Mouse (Mus musculus) neural tube, embryonic 13.5 days (tissue): ENCODE measurements around the gene Parp8. TPM values are rescaled to one million over a fixed set of nuclear protein-coding genes. Genes with fewer than 3 reads are reported as not detected.

ENCODE experiments used
- ATAC-seq: fragments of 200-750 bp; cut with Nextera tagmentation; 2 replicates; pipeline ENCODE4 v1.8.0; 2017; ENCODE audit warnings: low read depth, mild to moderate bottlenecking, moderate TSS enrichment, moderate library complexity
- H3K27ac ChIP-seq: fragments of 300-500 bp; sonication (generic); replicated peaks from 2 replicates; pipeline ENCODE4 v1.5.1; 2015; ENCODE audit warnings: moderate library complexity, mild to moderate bottlenecking, inconsistent platforms
- H3K27me3 ChIP-seq: fragments of 300-500 bp; sonication (generic); 2 replicates; pipeline ENCODE4 v1.6.1; 2015; ENCODE audit warnings: mild to moderate bottlenecking, inconsistent platforms
- H3K36me3 ChIP-seq: fragments of 300-500 bp; sonication (generic); 2 replicates; pipeline ENCODE4 v1.6.1; 2015; ENCODE audit warnings: mild to moderate bottlenecking, inconsistent platforms
- H3K4me1 ChIP-seq: fragments of 300-500 bp; sonication (generic); replicated peaks from 2 replicates; pipeline ENCODE4 v1.6.1; 2015; ENCODE audit warnings: inconsistent platforms
- H3K4me2 ChIP-seq: fragments of 300-500 bp; sonication (generic); 2 replicates; pipeline ENCODE4 v1.6.1; 2015; ENCODE audit warnings: inconsistent platforms, mild to moderate bottlenecking, moderate library complexity
- H3K4me3 ChIP-seq: fragments of 300-500 bp; sonication (generic); 2 replicates; pipeline ENCODE4 v1.5.1; 2015; ENCODE audit warnings: mild to moderate bottlenecking, inconsistent platforms
- H3K9ac ChIP-seq: fragments of 300-500 bp; sonication (generic); 2 replicates; pipeline ENCODE4 v1.6.1; 2015; ENCODE audit warnings: moderate library complexity, mild to moderate bottlenecking, inconsistent platforms
- H3K9me3 ChIP-seq: fragments of 300-500 bp; sonication (generic); 2 replicates; pipeline ENCODE4 v1.6.1; 2016; ENCODE audit warnings: inconsistent platforms
- WGBS: fragments of 180-500 bp; shearing (Covaris S2); methylation state at CpG from one replicate; pipeline ENCODE4 v1.1.7; 2015; 5-methylcytosine and 5-hydroxymethylcytosine counted together
- polyA plus RNA-seq: library from polyadenylated mRNA; unstranded; fragments of >200 nt; fragmentation: Nextera tagmentation; extraction: Ambion mirVana; gene quantifications from 2 replicates; pipeline ENCODE4 v1.2.1, GENCODE M21; 2015

Parp8 gene
- 24.3 and 27.6 TPM in 2 replicates for polyA plus RNA-seq

DNA sequence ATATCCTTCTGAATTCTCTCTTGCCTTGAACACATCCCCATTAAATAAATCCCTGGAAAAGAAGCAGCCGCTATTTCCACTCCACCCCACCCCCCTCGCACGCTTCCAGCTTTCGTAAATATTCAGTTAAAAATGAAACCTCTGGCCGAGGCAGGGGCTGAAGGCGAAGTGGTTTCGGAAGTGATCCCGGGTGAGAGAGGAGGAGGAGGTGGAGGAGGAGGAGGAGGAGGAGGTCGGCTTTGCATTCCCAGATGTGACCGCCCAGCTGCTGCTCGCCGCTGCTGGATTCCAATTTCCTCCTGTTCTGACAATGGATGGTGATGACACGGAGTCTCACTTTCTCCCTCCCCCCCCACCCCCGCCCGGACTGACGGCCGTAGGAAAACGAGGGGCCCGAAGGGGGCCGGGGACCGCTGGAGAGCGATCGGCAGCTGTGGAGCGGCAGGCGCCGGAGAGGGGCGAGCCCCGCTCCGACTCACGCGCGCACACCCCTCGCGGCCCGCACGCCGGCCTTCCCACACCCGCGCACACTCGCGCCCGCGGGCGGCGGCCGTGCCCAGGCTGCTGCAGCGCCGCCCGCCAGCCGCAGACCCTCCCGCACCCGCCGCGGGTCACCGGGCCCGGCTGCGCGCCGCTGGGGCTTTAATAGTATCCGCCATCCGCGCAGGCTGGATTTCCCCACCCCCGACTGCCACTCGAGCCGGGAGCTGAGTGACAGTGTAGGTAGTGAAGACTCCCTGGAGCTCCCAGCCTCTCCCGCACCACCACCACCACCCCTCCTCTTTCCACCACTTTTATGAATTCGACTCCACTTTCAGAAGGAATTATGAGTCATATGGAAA is at the start of gene Parp8:
Gene Parp8, minus strand, starts transcription at position 312 of the 842 bp plus-strand sequence.
- H3K36me3 ChIP-seq: no peaks in the 10 kb centered on the region
- peak within 1 kb of the TSS; percentile 96 for H3K9ac ChIP-seq
- peak within 1 kb of the TSS; percentile 95 for H3K4me3 ChIP-seq
- peaks cover 45% of the 10 kb centered on the region for H3K4me1 ChIP-seq
- H3K9me3 ChIP-seq: no peaks in the 10 kb centered on the region
- peak within 1 kb of the TSS; percentile 95 for H3K27ac ChIP-seq
- ATAC-seq: peak; percentile 77
- H3K4me2 ChIP-seq: peak within 1 kb of the TSS; percentile 70
- WGBS: under 1% methylated on average over 57 of the region's 67 CpGs
- H3K27me3 ChIP-seq: no peaks in the 10 kb centered on the region

DNA sequence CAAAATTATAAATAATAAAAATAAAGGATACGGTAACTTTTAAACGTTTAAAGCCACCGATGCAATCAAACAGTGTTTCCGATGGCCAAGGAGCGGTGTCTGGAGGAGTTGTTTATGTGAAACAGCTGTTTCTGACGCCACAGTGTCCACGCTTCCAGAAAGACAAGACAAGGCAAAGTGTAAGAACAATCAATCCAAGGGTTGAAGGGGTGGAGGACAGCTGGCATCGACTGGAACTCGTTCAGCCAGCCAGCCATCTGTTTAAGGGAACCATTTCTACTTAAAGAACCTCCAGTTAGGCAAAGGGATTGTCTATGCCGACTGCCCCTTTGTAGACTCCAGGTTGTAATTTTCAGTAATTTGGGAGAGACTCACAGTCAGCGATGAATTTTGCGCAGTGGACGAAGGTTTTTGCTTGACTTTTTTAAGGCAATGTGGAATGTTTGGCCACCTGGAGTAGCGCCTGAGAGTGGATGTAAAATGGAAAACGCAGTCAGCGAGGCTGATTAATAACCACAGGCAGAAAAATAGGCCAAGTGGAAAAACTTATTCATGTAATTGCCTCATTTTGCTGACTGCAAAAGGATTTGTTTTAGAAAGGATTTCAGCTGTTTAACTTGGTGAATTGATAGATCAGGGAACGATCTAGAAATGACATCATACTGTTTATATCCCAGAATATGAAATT is 37.4 kb upstream of the Parp8 start:
- H3K4me2 ChIP-seq: no peak overlapping the region
- H3K4me3 ChIP-seq: no peak overlapping the region
- no peaks in the 10 kb centered on the region for H3K9me3 ChIP-seq
- no peak overlapping the region for H3K9ac ChIP-seq
- no peaks in the 10 kb centered on the region for H3K4me1 ChIP-seq
- no peaks in the 10 kb centered on the region for H3K27me3 ChIP-seq
- no peaks in the 10 kb centered on the region for H3K36me3 ChIP-seq
- H3K27ac ChIP-seq: no peak overlapping the region
- ATAC-seq: no peak
- WGBS: 62% methylated on average over 17 of the region's 17 CpGs

DNA sequence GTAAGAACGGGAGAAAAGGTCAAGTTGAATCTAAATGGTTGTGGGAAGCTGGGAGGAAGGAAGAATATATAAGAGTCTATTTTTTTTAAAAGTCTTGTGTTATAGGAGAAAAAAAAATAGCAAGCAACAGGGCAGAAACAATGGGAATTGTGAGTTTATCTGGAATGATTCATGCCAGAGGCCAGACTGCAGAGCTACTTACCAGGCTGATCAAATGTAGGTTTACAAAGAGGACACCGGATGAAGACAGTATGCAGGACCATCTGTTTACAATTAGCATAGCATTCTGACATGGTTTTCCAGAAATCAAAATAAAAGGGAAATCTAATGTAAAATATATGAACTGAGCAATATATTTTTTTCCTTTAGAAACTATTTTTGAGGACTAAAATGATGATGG is 31.1 kb upstream of the Parp8 start:
- Histone ChIP-seq H3K9me3 (no peaks in the 10 kb centered on the region), H3K4me2 (no peak overlapping the region), H3K36me3 (no peaks in the 10 kb centered on the region), H3K4me1 (no peaks in the 10 kb centered on the region), H3K27me3 (no peaks in the 10 kb centered on the region), H3K27ac (no peak overlapping the region), H3K9ac (no peak overlapping the region), H3K4me3 (no peak overlapping the region)
- 64% methylated on average over 2 of the region's 2 CpGs for WGBS
- ATAC-seq: no peak

DNA sequence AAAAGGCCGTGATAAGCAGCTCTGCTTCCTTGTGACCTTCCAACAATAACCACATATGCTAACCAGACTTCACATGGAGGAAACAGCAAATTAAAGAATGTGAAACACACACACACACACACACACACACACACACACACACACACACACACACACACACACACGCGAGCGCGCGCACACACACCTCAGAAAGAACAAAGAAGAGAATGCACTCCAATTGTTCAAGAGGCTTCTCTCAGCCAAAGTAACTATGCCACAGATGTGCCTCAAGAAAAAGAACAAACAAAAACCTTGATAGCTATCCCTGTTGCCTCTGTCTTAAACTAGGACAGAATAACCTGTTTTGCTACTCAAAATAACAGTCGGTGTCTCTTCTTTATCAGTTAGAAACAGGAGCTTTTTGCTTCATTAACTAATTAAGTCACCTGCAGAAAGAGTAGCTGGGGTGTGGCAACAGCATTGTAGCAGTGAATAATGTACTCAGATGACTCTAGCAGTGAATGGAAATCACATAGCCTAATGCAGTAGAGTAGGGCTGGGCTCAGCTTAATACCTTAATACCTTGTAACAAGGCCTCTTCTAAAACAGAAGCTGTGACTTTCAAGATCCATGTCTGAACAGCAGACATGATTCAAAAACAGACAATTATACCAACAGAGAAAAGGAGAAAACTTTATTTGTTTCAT is 29.6 kb upstream of the Parp8 start:
- ATAC-seq: no peak
- 98% methylated on average over 7 of the region's 7 CpGs for WGBS
- no peaks in the 10 kb centered on the region for H3K9me3 ChIP-seq
- no peaks in the 10 kb centered on the region for H3K4me1 ChIP-seq
- no peaks in the 10 kb centered on the region for H3K36me3 ChIP-seq
- no peak overlapping the region for H3K4me2 ChIP-seq
- no peak overlapping the region for H3K9ac ChIP-seq
- no peaks in the 10 kb centered on the region for H3K27me3 ChIP-seq
- H3K4me3 ChIP-seq: no peak overlapping the region
- no peak overlapping the region for H3K27ac ChIP-seq

DNA sequence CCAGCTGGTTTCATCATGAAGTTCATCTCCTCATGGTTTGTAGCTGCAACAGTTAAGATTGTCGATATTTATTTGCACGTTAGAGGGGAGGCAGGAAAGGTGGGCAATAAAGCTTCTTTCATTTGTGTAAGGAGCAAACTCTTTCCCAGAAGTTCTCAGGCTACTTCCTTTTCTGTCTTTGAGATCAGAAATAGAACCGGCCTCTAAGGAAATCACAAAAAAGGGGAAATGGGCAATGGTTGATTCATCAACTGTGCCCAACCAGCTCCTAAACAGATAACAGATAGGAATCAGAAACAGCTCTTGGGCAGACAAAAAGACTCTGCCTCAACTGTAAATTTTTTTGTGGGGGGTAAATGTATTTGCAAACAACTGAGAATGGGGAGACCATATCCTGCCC is 27.4 kb upstream of the Parp8 start:
- Histone ChIP-seq H3K9me3 (no peaks in the 10 kb centered on the region), H3K4me2 (no peak overlapping the region), H3K27me3 (no peaks in the 10 kb centered on the region), H3K36me3 (no peaks in the 10 kb centered on the region), H3K9ac (no peak overlapping the region), H3K27ac (no peak overlapping the region), H3K4me1 (no peaks in the 10 kb centered on the region), H3K4me3 (no peak overlapping the region)
- WGBS: 88% methylated on average over 3 of the region's 3 CpGs
- no peak for ATAC-seq

DNA sequence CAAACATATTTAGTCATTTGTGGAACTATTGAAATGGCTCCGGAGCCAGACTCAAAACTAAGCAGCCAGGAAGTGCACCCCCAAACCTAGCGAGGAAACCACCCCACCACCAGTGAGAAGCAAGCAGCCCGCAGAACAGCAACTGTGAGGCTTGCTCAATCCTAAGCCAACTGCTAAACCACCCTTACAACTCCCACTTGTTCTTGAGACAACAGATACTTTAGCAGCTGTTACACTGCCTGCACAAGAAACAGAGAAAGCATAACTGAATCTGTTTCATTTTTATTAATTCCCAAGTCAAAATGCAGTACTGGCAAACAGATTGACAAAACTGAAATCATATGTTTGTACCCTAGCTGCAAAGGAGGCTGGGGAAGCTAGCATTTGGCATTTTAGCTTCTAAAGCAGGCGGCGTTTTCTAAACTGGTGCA is 23.2 kb upstream of the Parp8 start:
- Histone ChIP-seq H3K4me3 (no peak overlapping the region), H3K4me2 (no peak overlapping the region), H3K9me3 (no peaks in the 10 kb centered on the region), H3K4me1 (no peaks in the 10 kb centered on the region), H3K9ac (no peak overlapping the region), H3K27me3 (no peaks in the 10 kb centered on the region), H3K36me3 (no peaks in the 10 kb centered on the region), H3K27ac (no peak overlapping the region)
- 91% methylated on average over 5 of the region's 5 CpGs for WGBS
- ATAC-seq: no peak

DNA sequence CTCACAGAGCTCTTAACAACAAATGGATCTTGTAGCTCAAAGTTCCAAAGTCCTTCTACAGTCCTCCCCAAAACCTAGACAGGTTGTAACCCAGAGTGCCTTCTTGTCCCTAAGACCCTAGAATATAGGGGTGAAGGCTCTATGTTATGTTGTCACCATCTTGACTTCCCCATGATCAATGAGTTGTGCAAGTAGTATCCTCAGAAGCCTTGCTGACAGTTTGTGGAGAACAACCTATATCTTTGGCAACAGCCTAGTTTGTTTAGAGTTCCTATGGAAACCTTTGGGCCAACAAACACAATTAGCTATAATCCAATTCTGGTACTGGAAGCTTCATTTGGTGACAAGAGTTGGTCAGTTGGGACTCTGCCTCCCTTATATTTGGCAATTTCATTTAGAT is 18.2 kb upstream of the Parp8 start:
- Histone ChIP-seq H3K27me3 (no peaks in the 10 kb centered on the region), H3K9ac (no peak overlapping the region), H3K27ac (no peak overlapping the region), H3K4me1 (no peaks in the 10 kb centered on the region), H3K9me3 (no peaks in the 10 kb centered on the region), H3K36me3 (no peaks in the 10 kb centered on the region), H3K4me2 (no peak overlapping the region), H3K4me3 (no peak overlapping the region)
- ATAC-seq: no peak

DNA sequence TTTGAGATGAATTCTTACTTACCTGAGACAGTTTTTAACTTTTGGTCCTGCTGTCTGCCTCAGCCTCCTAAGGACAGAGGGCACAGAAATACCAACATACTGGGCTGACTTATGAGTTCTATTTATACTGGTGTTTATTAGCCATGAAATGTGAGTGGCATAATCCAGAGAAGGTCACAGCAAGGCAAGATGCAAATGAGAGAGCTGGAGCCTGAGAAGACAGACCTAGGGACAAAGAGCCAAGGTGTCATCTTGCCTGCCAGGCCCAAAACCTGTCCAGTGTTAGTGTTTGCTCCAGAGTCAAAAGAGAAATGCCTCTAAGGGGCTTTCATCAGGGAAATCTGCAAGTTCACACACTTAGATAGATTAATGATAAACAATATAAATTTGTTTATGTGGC is 15.7 kb upstream of the Parp8 start:
- Histone ChIP-seq H3K4me3 (no peak overlapping the region), H3K36me3 (no peaks in the 10 kb centered on the region), H3K9me3 (no peaks in the 10 kb centered on the region), H3K4me1 (no peaks in the 10 kb centered on the region), H3K27me3 (no peaks in the 10 kb centered on the region), H3K27ac (no peak overlapping the region), H3K4me2 (no peak overlapping the region), H3K9ac (no peak overlapping the region)
- no peak for ATAC-seq

DNA sequence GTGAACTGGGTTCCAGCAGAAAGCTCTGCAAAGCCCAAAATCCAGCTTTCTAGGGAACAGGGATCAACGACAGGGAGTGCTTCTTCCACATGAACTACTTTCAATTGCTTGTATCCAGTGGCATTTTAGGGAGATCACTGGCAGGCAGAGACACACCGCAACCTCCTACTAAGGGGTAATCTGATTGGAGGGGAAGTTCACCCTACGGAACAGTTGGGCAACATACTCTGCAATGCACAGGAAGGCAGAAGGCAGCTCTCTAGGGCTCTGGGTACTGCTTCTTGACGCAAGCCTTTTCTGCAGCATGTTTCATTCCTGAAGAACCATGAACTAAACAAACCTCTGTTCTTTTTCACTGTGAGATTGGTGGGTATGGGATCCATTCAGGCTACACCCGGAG is 10.9 kb upstream of the Parp8 start:
- no peaks in the 10 kb centered on the region for H3K4me1 ChIP-seq
- H3K36me3 ChIP-seq: no peaks in the 10 kb centered on the region
- H3K4me3 ChIP-seq: no peak overlapping the region
- no peaks in the 10 kb centered on the region for H3K27me3 ChIP-seq
- ATAC-seq: no peak
- H3K9me3 ChIP-seq: no peaks in the 10 kb centered on the region
- H3K4me2 ChIP-seq: no peak overlapping the region
- WGBS: 78% methylated on average over 5 of the region's 5 CpGs
- no peak overlapping the region for H3K9ac ChIP-seq
- no peak overlapping the region for H3K27ac ChIP-seq

DNA sequence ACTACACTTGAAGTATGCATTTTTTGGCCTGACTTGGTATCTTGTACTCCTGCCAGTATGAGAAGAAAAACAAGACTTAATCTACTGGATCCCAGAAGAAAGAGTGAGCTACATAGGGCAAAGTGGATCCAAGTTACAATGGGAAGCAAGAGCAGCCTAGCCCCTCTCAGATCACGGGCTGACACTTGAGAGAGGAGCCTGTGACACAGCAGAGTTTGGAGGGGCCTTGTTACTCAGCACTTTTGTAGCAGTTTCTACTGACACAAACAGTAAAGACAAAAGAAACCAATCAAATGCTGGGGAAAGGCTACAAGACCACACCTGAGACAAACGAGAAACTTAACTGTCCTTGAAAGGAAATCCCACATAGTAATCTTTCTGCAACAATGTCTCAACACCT is 9.8 kb upstream of the Parp8 start:
- Histone ChIP-seq H3K9ac (no peak overlapping the region), H3K4me1 (no peaks in the 10 kb centered on the region), H3K27ac (no peak overlapping the region), H3K9me3 (no peaks in the 10 kb centered on the region), H3K27me3 (no peaks in the 10 kb centered on the region), H3K36me3 (no peaks in the 10 kb centered on the region), H3K4me3 (no peak overlapping the region), H3K4me2 (no peak overlapping the region)
- no peak for ATAC-seq
- 69% methylated on average over 2 of the region's 2 CpGs for WGBS

DNA sequence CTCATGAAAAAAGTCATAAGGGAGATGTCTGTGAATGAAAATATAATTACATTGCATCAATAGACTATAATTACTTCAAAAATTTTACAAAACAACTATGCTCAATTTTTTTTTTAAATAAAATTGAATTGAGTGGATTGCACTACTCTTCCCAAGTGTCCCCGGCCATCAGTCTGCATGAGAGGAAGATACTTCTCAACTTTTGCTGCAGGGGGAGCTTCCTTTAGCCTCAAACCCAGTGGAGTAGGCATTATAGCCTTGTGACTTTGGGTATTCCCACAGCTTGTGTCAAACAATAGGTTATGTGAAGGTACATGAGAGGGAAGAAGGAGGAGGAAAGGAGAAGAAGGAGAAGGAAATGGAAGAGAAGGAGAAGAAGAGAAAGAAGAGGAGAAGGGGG is 9.3 kb upstream of the Parp8 start:
- no peaks in the 10 kb centered on the region for H3K4me1 ChIP-seq
- no peak overlapping the region for H3K4me3 ChIP-seq
- no peaks in the 10 kb centered on the region for H3K36me3 ChIP-seq
- H3K4me2 ChIP-seq: no peak overlapping the region
- H3K27me3 ChIP-seq: no peaks in the 10 kb centered on the region
- no peak overlapping the region for H3K27ac ChIP-seq
- no peak overlapping the region for H3K9ac ChIP-seq
- H3K9me3 ChIP-seq: no peaks in the 10 kb centered on the region
- ATAC-seq: no peak
- WGBS: 81% methylated on average over 1 of the region's 1 CpGs

DNA sequence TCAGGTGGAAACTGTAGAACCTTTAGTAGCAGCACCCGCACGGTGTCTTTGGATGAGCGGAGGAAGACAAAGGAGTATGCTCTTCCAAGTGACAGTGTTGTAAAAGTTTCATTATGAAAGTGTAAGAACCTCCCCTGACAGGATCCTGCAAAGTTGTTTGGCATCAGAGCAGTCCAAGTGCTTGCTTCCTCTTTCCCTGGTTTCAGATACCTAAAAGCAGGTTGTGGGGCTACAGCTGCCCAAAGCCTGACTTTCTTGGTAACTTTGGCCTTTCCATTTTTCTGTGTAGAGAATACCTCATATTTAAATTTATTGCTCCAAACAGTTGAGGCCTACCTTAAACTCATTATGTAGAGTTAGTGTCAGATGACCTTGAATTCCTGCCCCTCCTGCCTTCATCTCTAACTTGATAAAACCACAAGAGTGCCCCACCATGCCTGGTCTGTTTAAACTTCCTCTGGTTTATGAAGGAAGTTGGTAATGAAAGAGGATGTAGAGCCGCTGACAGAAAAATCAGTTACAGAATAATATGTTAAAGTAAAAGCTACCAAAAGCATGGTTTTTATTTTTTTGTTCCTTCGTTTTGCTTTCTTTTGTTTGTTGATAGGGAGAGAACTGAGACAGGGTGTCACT is 8.5 kb upstream of the Parp8 start:
- Histone ChIP-seq H3K4me3 (no peak overlapping the region), H3K36me3 (no peaks in the 10 kb centered on the region), H3K9me3 (no peaks in the 10 kb centered on the region), H3K27ac (no peak overlapping the region), H3K4me1 (no peaks in the 10 kb centered on the region), H3K27me3 (no peaks in the 10 kb centered on the region), H3K4me2 (no peak overlapping the region), H3K9ac (no peak overlapping the region)
- 83% methylated on average over 5 of the region's 5 CpGs for WGBS
- no peak for ATAC-seq
